Mouse (Mus musculus): ENCODE results near the gene Zfp644.

GRCm38 (mm10) chr5:106660867-106661266 is 36.2 kb downstream of the Zfp644 start:
- TF ChIP-seq POLR2A (IDR thresholded peaks at IDR 0.05; ENCODE audit: borderline replicate concordance, low read depth, low read length): no peak
- TF ChIP-seq CTCF (IDR thresholded peaks at IDR 0.05; ENCODE audit: low read depth, low read length): no peak

Measured in bone marrow macrophage, adult 2 months (primary cell).